Mouse (Mus musculus): ENCODE data around the gene Rnasek.

GRCm38 (mm10) chr11:70227661-70228245, 11.9 kb downstream of the Rnasek start:
- TF ChIP-seq CTCF (IDR thresholded peaks at IDR 0.05; ENCODE audit: low read depth, low read length) (no peak), GATA1 (IDR thresholded peaks at IDR 0.05; ENCODE audit: borderline replicate concordance, low read length) (no peak), TAL1 (conservative IDR thresholded peaks at IDR 0.05; ENCODE audit: low read depth, low read length) (no peak), GATA2 (IDR thresholded peaks at IDR 0.05; ENCODE audit: borderline replicate concordance, low read depth, low read length) (no peak)
